Mouse (Mus musculus): ENCODE measurements around the gene Nkg7. TPM values are rescaled to one million over a fixed set of nuclear protein-coding genes. Genes with fewer than 3 reads are reported as not detected.
"Not testable (repeated sequence)": the region's sequence is repeated elsewhere in the genome, so short reads cannot be mapped to it uniquely, and the experiment has no call there.

Gene Nkg7
- polyA plus RNA-seq, 1 experiment = not detected

DNA sequence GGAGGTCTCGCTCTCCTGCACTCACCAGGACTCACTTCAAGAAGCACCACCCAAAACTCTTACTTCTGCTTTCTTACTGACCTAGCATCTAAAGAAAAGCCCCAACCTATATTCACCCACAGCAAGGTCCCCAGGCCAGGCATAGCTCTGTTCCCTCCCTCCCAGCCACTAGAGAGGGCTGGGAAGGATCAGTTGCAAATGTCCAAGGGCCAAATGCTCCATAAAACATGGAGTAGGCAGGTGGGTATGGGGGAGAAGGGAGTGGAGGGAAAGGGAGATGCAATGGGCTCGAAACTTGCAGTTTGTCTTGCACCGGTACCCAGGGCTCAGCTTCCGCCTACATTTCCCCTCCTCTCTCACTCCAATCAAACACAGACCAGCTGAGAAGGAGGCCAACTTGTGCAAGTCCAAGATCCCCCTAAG lies 28.7 kb upstream of the Nkg7 start, which contains the start of gene Siglecg:
Gene Siglecg (plus strand): TSS at position 74 of the 423 bp plus-strand sequence.
- Histone ChIP-seq H3K4me3 (no peak within 1 kb of the TSS), H3K4me2 (ENCODE audit: low read depth) (no peak within 1 kb of the TSS), H3ac (ENCODE audit: control insufficient read depth, insufficient read length) (no peak within 1 kb of the TSS), H3K27me3 (ENCODE audit: control insufficient read depth, insufficient read depth, insufficient read length) (no peaks in the 10 kb centered on the region), H3K36me3 (ENCODE audit: control insufficient read depth, insufficient read depth) (no peaks in the 10 kb centered on the region), H3K79me2 (ENCODE audit: control insufficient read depth, insufficient read depth) (no peaks in the 10 kb centered on the region)
- no peak for TF ChIP-seq TCF12 (IDR thresholded peaks at IDR 0.05; ENCODE audit: insufficient read depth, poor library complexity, severe bottlenecking)
- TF ChIP-seq POLR2A (IDR thresholded peaks at IDR 0.05; ENCODE audit: insufficient read length, low read depth) = no peak
- TF ChIP-seq POLR2AphosphoS2 (IDR thresholded peaks at IDR 0.05; ENCODE audit: insufficient read length, low read depth) = no peak
- no peak for TF ChIP-seq CEBPB (IDR thresholded peaks at IDR 0.05; ENCODE audit: insufficient read depth, poor library complexity, severe bottlenecking)
- TF ChIP-seq USF1 (IDR thresholded peaks at IDR 0.05; ENCODE audit: low read depth) = no peak
- no peak for TF ChIP-seq MYOD1 (IDR thresholded peaks at IDR 0.05; ENCODE audit: control insufficient read depth in 1 of 3, insufficient read length in 2 of 3, low read depth in 2 of 3)
- TF ChIP-seq TCF3 (IDR thresholded peaks at IDR 0.05; ENCODE audit: insufficient read length, low read depth) = no peak
- no peak for TF ChIP-seq E2F4 (IDR thresholded peaks at IDR 0.05; ENCODE audit: insufficient read depth)
- TF ChIP-seq REST (IDR thresholded peaks at IDR 0.05; ENCODE audit: insufficient read depth, insufficient read length) = no peak
- no peak for TF ChIP-seq SRF (IDR thresholded peaks at IDR 0.05; ENCODE audit: control insufficient read depth, insufficient read length, low read depth)
- no peak for TF ChIP-seq MAX (IDR thresholded peaks at IDR 0.05; ENCODE audit: low read depth)
- no peak for TF ChIP-seq MYOG (IDR thresholded peaks at IDR 0.05; ENCODE audit: control insufficient read depth in 1 of 3, insufficient read depth in 1 of 3, insufficient read length in 2 of 3, low read depth in 2 of 3)

DNA sequence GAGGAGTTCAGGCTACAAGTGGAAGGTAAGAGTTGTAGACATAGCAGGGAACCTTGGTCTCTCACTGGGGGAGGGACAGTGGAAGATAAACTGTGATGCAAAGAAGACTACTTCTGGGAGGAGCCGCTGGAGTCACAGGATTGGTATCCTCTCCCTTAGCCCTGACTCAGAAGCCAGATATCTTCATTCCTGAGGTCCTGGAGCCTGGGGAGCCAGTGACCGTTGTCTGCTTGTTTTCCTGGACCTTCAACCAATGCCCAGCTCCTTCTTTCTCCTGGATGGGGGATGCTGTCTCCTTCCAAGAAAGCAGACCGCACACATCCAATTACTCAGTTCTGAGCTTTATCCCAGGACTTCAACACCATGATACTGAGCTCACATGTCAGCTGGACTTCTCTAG lies 27.8 kb upstream of the Nkg7 start:
- TF ChIP-seq MYOD1 (IDR thresholded peaks at IDR 0.05; ENCODE audit: control insufficient read depth in 1 of 3, insufficient read length in 2 of 3, low read depth in 2 of 3) (no peak), POLR2A (IDR thresholded peaks at IDR 0.05; ENCODE audit: insufficient read length, low read depth) (no peak), POLR2AphosphoS2 (IDR thresholded peaks at IDR 0.05; ENCODE audit: insufficient read length, low read depth) (no peak), MAX (IDR thresholded peaks at IDR 0.05; ENCODE audit: low read depth) (no peak), TCF3 (IDR thresholded peaks at IDR 0.05; ENCODE audit: insufficient read length, low read depth) (no peak), TCF12 (IDR thresholded peaks at IDR 0.05; ENCODE audit: insufficient read depth, poor library complexity, severe bottlenecking) (no peak), SRF (IDR thresholded peaks at IDR 0.05; ENCODE audit: control insufficient read depth, insufficient read length, low read depth) (no peak), USF1 (IDR thresholded peaks at IDR 0.05; ENCODE audit: low read depth) (no peak), E2F4 (IDR thresholded peaks at IDR 0.05; ENCODE audit: insufficient read depth) (no peak), MYOG (IDR thresholded peaks at IDR 0.05; ENCODE audit: control insufficient read depth in 1 of 3, insufficient read depth in 1 of 3, insufficient read length in 2 of 3, low read depth in 2 of 3) (no peak), CEBPB (IDR thresholded peaks at IDR 0.05; ENCODE audit: insufficient read depth, poor library complexity, severe bottlenecking) (no peak), REST (IDR thresholded peaks at IDR 0.05; ENCODE audit: insufficient read depth, insufficient read length) (no peak)
- H3K79me2 ChIP-seq (ENCODE audit: control insufficient read depth, insufficient read depth) = no peaks in the 10 kb centered on the region
- no peaks in the 10 kb centered on the region for H3K27me3 ChIP-seq (ENCODE audit: control insufficient read depth, insufficient read depth, insufficient read length)
- no peak overlapping the region for H3ac ChIP-seq (ENCODE audit: control insufficient read depth, insufficient read length)
- no peak overlapping the region for H3K4me3 ChIP-seq
- no peaks in the 10 kb centered on the region for H3K36me3 ChIP-seq (ENCODE audit: control insufficient read depth, insufficient read depth)
- H3K4me2 ChIP-seq (ENCODE audit: low read depth) = peak overlapping the region; percentile 38

DNA sequence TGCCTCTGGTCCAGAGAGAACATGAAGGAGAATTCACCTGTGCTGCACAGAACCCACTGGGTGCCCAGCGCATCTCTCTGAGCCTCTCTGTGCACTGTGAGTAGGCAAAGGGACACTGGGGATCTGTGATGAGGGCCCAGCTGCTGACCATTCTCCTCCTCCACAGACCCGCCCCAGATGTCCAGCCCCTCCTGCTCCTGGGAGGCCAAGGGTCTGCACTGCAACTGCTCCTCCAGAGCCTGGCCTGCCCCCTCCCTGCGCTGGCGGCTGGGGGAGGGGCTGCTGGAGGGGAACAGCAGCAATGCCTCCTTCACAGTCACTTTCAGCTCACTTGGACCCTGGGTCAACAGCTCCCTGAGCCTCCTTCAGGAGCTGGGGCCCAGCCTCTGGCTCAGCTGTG lies 25.1 kb upstream of the Nkg7 start:
- not testable (repeated sequence) for H3K4me3 ChIP-seq; H3K36me3 ChIP-seq (ENCODE audit: control insufficient read depth, insufficient read depth); H3K27me3 ChIP-seq (ENCODE audit: control insufficient read depth, insufficient read depth, insufficient read length); H3K79me2 ChIP-seq (ENCODE audit: control insufficient read depth, insufficient read depth); H3ac ChIP-seq (ENCODE audit: control insufficient read depth, insufficient read length); H3K4me2 ChIP-seq (ENCODE audit: low read depth)

DNA sequence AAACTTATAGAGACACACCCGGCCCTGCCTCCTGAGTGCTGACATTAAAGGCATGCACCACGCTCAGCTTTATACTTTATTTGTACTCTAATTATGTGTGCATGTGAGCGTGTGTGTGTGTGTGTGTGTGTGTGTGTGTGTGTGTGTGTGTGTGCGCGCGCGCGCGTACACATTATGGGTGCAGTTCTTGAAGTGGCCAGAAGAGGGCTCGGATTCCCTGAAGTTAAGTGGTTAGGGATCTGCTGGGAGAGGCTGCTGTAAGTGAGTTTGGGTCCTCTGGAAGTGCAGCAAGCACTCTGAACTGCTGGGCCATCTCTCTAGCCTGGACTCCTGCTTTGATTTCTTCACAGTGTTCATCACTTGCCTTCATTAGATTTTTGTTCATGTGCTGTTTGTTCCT lies 19.6 kb upstream of the Nkg7 start:
- Histone ChIP-seq H3K36me3 (ENCODE audit: control insufficient read depth, insufficient read depth) (no peaks in the 10 kb centered on the region), H3K27me3 (ENCODE audit: control insufficient read depth, insufficient read depth, insufficient read length) (no peaks in the 10 kb centered on the region), H3K4me2 (ENCODE audit: low read depth) (no peak overlapping the region), H3K4me3 (no peak overlapping the region), H3K79me2 (ENCODE audit: control insufficient read depth, insufficient read depth) (no peaks in the 10 kb centered on the region), H3ac (ENCODE audit: control insufficient read depth, insufficient read length) (no peak overlapping the region)
- no peak for TF ChIP-seq REST (IDR thresholded peaks at IDR 0.05; ENCODE audit: insufficient read depth, insufficient read length)
- TF ChIP-seq USF1 (IDR thresholded peaks at IDR 0.05; ENCODE audit: low read depth) = no peak
- no peak for TF ChIP-seq MYOG (IDR thresholded peaks at IDR 0.05; ENCODE audit: control insufficient read depth in 1 of 3, insufficient read depth in 1 of 3, insufficient read length in 2 of 3, low read depth in 2 of 3)
- TF ChIP-seq POLR2AphosphoS2 (IDR thresholded peaks at IDR 0.05; ENCODE audit: insufficient read length, low read depth) = no peak
- TF ChIP-seq E2F4 (IDR thresholded peaks at IDR 0.05; ENCODE audit: insufficient read depth) = no peak
- TF ChIP-seq POLR2A (IDR thresholded peaks at IDR 0.05; ENCODE audit: insufficient read length, low read depth) = no peak
- TF ChIP-seq MYOD1 (IDR thresholded peaks at IDR 0.05; ENCODE audit: control insufficient read depth in 1 of 3, insufficient read length in 2 of 3, low read depth in 2 of 3) = no peak
- TF ChIP-seq TCF12 (IDR thresholded peaks at IDR 0.05; ENCODE audit: insufficient read depth, poor library complexity, severe bottlenecking) = no peak
- no peak for TF ChIP-seq TCF3 (IDR thresholded peaks at IDR 0.05; ENCODE audit: insufficient read length, low read depth)

DNA sequence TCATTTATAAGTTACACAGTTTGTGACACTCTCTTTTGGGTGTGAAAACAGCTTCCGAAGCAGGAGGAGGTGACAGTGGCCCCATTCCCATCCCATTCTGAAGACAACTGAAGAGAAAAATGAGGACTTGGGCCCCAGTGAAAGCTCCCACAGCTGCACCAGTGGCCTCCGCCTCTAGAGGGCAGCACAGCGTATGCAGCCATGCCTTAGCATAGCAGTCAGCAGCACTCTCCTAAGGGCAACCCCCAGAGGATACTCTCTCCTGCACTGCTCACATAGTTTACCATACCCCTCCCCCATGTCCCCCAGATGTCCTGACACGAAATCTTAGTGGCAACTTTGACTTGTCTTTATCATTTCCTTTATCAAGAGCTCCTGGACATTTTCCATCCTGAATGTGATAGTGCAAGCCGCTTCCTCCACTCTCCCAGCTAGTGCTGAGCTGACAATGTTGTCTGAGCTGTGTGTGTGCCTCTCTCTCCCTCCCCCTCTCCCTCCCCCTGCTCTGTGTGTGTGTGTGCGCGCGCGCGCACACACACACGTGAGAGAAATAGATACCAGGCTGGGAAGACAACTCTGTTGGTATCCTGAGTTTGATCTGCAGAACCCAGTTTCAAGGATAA lies 13.8 kb upstream of the Nkg7 start:
- Histone ChIP-seq H3K27me3 (ENCODE audit: control insufficient read depth, insufficient read depth, insufficient read length) (no peaks in the 10 kb centered on the region), H3K4me2 (ENCODE audit: low read depth) (no peak overlapping the region), H3K79me2 (ENCODE audit: control insufficient read depth, insufficient read depth) (no peaks in the 10 kb centered on the region), H3K4me3 (no peak overlapping the region), H3ac (ENCODE audit: control insufficient read depth, insufficient read length) (no peak overlapping the region), H3K36me3 (ENCODE audit: control insufficient read depth, insufficient read depth) (no peaks in the 10 kb centered on the region)
- TF ChIP-seq TCF3 (IDR thresholded peaks at IDR 0.05; ENCODE audit: insufficient read length, low read depth) (no peak), E2F4 (IDR thresholded peaks at IDR 0.05; ENCODE audit: insufficient read depth) (no peak), POLR2AphosphoS2 (IDR thresholded peaks at IDR 0.05; ENCODE audit: insufficient read length, low read depth) (no peak), TCF12 (IDR thresholded peaks at IDR 0.05; ENCODE audit: insufficient read depth, poor library complexity, severe bottlenecking) (no peak), POLR2A (IDR thresholded peaks at IDR 0.05; ENCODE audit: insufficient read length, low read depth) (no peak), MAX (IDR thresholded peaks at IDR 0.05; ENCODE audit: low read depth) (no peak), USF1 (IDR thresholded peaks at IDR 0.05; ENCODE audit: low read depth) (no peak), MYOD1 (IDR thresholded peaks at IDR 0.05; ENCODE audit: control insufficient read depth in 1 of 3, insufficient read length in 2 of 3, low read depth in 2 of 3) (no peak), REST (IDR thresholded peaks at IDR 0.05; ENCODE audit: insufficient read depth, insufficient read length) (no peak), SRF (IDR thresholded peaks at IDR 0.05; ENCODE audit: control insufficient read depth, insufficient read length, low read depth) (no peak), CEBPB (IDR thresholded peaks at IDR 0.05; ENCODE audit: insufficient read depth, poor library complexity, severe bottlenecking) (no peak), MYOG (IDR thresholded peaks at IDR 0.05; ENCODE audit: control insufficient read depth in 1 of 3, insufficient read depth in 1 of 3, insufficient read length in 2 of 3, low read depth in 2 of 3) (no peak)

Data from myocyte (in vitro differentiated cells).